ENCODE assay signal across 9 mouse cellular contexts in the genomic region with DNA sequence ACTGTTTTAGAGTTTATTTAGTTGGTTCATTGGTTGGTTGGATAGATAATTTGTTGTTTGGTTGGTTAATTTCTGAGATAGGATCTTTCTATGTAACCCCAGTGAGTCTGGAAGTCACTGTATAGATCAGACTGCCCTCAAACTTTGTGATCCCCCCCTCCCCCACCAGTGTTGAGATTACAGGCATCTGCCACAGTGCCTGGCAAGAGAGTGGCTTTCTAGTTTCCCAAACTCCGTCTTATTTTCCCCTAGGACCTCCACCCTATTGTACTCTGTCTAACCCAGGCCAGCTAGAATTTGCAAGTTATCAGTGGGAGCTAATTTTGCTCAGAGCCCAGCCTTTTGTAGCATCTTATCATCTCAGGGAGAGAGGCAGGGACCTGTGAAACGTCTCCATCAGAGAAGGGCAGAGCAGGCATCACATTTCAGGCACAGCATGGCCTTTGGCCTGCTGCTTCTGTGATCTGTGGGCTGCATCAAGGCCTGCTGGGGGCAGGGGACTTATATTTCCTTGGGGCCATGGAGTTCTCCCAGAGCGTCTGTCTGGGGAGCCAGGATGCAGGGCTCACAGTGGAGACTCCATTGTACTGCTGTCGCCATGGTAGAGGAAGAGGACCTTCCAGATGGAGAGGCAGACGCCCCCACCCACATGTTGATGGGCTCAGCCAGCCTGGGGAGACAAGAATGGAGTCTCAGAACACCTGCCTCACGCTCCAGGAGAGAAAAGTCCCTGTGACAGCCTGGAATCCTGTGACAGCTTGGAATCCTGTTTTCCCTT. TPM values are rescaled to one million over a fixed set of nuclear protein-coding genes. Genes with fewer than 3 reads are reported as not detected.
A peak's percentile ranks its signal among the peaks of the same experiment; 100 is the strongest.
DNase-seq lines count a peak whose midpoint lies in the region; ATAC-seq lines count a peak whose summit lies in the region.
"Had no signal": no experiment of that assay in that cellular context is flagged by ENCODE, and none has a peak within 500 bp of the region (broad histone marks: within the 10 kb centered on the region; RNA-seq: fewer than 3 reads in every experiment).

No protein-coding gene starts in this region.

- ATAC-seq in midbrain, embryonic 15.5 days (replicated peaks): no peak

- 8% methylated on average over 6 of the region's 6 CpGs for WGBS in midbrain, embryonic 10.5 days
- WGBS in midbrain, embryonic 15.5 days: 4% methylated on average over 5 of the region's 6 CpGs

- H3K9ac ChIP-seq in midbrain, embryonic 15.5 days: no peak overlapping the region

- peaks cover 89% of the 10 kb centered on the region for H3K36me3 ChIP-seq in midbrain, embryonic 10.5 days
- no peaks in the 10 kb centered on the region; the same call in 1 of the 2 replicates for H3K36me3 ChIP-seq in midbrain, embryonic 15.5 days (replicated peaks)

- H3K4me3 ChIP-seq in midbrain, embryonic 10.5 days: no peak overlapping the region
- H3K4me3 ChIP-seq in midbrain, embryonic 15.5 days: no peak overlapping the region

- H3K27ac ChIP-seq in midbrain, embryonic 10.5 days (replicated peaks): peak overlapping the region; percentile 81
- H3K27ac ChIP-seq in midbrain, embryonic 15.5 days: no peak overlapping the region

- H3K9me3 ChIP-seq in midbrain, embryonic 10.5 days (replicated peaks): no peaks in the 10 kb centered on the region
- no peaks in the 10 kb centered on the region for H3K9me3 ChIP-seq in midbrain, embryonic 15.5 days

- H3K27me3 ChIP-seq in midbrain, embryonic 10.5 days (ENCODE audit: low read depth, poor library complexity, severe bottlenecking): no peaks in the 10 kb centered on the region
- no peaks in the 10 kb centered on the region for H3K27me3 ChIP-seq in midbrain, embryonic 15.5 days (replicated peaks)

- H3K4me2 ChIP-seq in midbrain, embryonic 15.5 days: no peak overlapping the region
- H3K4me2 ChIP-seq: liver, embryonic 11.5 days had no signal

- DNase-seq in midbrain, embryonic 10.5 days (ENCODE audit: low spot score): peak; percentile 48
- peak; percentile 45 to 66 for DNase-seq in frontal cortex, postnatal 36 days (ENCODE audit: low spot score in 2 of 2)
- DNase-seq in layer of hippocampus, postnatal 25 days (ENCODE audit: extremely low spot score in 1 of 2, low spot score in 1 of 2): peak; percentile 50 to 61
- DNase-seq in right cerebral cortex, postnatal 36 days (ENCODE audit: low spot score in 2 of 2): peak; percentile 64 to 72
- no peak for DNase-seq in thymus, postnatal 10 days (ENCODE audit: low spot score in 2 of 2)
- DNase-seq in urinary bladder, postnatal 14 days (ENCODE audit: low spot score): no peak
- DNase-seq: heart, adult 11 months had no signal

- H3K4me1 ChIP-seq in midbrain, embryonic 10.5 days: peaks cover 62% of the 10 kb centered on the region
- H3K4me1 ChIP-seq in midbrain, embryonic 15.5 days: peaks cover 4% of the 10 kb centered on the region

RNA-seq across cellular contexts. Expression of gene 4933415A04Rik, which starts 27.1 kb away (rescaled TPM):
- polyA plus RNA-seq in midbrain, embryonic 10.5 days (2016; fragmentation: Nextera tagmentation; extraction: Ambion mirVana): 12.1 and 14.2 TPM in 2 replicates
- polyA plus RNA-seq in midbrain, embryonic 15.5 days (2015; fragmentation: Nextera tagmentation; extraction: Ambion mirVana): 4.1 and 4.2 TPM in 2 replicates
- total RNA-seq in layer of hippocampus, postnatal 25 days (2021): 1 to 10 TPM; 1.5 to 1.6 TPM

RNA-seq across cellular contexts. Expression of gene Ccnjl, which starts 31.1 kb away (rescaled TPM):
- 40.3 and 41.3 TPM in 2 replicates for polyA plus RNA-seq in midbrain, embryonic 10.5 days (2016; fragmentation: Nextera tagmentation; extraction: Ambion mirVana)
- polyA plus RNA-seq in midbrain, embryonic 15.5 days (2015; fragmentation: Nextera tagmentation; extraction: Ambion mirVana): 13.7 and 15.3 TPM in 2 replicates
- 10 to 100 TPM in 1 of 2 experiments, 1 to 10 TPM in 1; 9.3 to 13.1 TPM for total RNA-seq in layer of hippocampus, postnatal 25 days (2021)

RNA-seq across cellular contexts. Expression of gene Fabp6, which starts 41.6 kb away (rescaled TPM):
- not detected in 2 replicates for polyA plus RNA-seq in midbrain, embryonic 10.5 days (2016; fragmentation: Nextera tagmentation; extraction: Ambion mirVana)
- not detected in 2 replicates for polyA plus RNA-seq in midbrain, embryonic 15.5 days (2015; fragmentation: Nextera tagmentation; extraction: Ambion mirVana)
- not detected for total RNA-seq in layer of hippocampus, postnatal 25 days (2021)
- polyA plus RNA-seq: liver, embryonic 11.5 days had no signal

Comparison
In these comparisons a context has a peak if more than half of its experiments do, and no peak if none do; other contexts are left out.
1. DNase-seq: peak in midbrain, embryonic 10.5 days (single experiment), frontal cortex, postnatal 36 days (2 of 2), layer of hippocampus, postnatal 25 days (2 of 2) and right cerebral cortex, postnatal 36 days (2 of 2); none in thymus, postnatal 10 days (0 of 2) and urinary bladder, postnatal 14 days (single experiment).